Mouse (Mus musculus) hindbrain, embryonic 13.5 days (tissue): ENCODE data around the gene Dlg5. TPM values are rescaled to one million over a fixed set of nuclear protein-coding genes. Genes with fewer than 3 reads are reported as not detected.

Source experiments
- ATAC-seq: fragments of 200-750 bp; cut with Nextera tagmentation; 2 replicates; pipeline ENCODE4 v1.8.0; 2017; ENCODE audit warnings: moderate TSS enrichment; ENCODE audit not compliant: low FRiP score
- H3K27ac ChIP-seq: fragments of 300-500 bp; sonication (generic); 2 replicates; pipeline ENCODE4 v1.5.1; 2015; ENCODE audit warnings: inconsistent platforms, mild to moderate bottlenecking, moderate library complexity
- H3K27me3 ChIP-seq: fragments of 300-500 bp; sonication (generic); 2 replicates; pipeline ENCODE4 v1.6.1; 2015; ENCODE audit warnings: mild to moderate bottlenecking, inconsistent platforms
- H3K36me3 ChIP-seq: fragments of 300-500 bp; sonication (generic); 2 replicates; pipeline ENCODE4 v1.6.1; 2015; ENCODE audit warnings: mild to moderate bottlenecking, inconsistent platforms
- H3K4me1 ChIP-seq: fragments of 300-500 bp; sonication (generic); replicated peaks from 2 replicates; pipeline ENCODE4 v1.6.1; 2015; ENCODE audit warnings: inconsistent platforms
- H3K4me2 ChIP-seq: fragments of 300-500 bp; sonication (generic); 2 replicates; pipeline ENCODE4 v1.6.1; 2015; ENCODE audit warnings: inconsistent platforms, mild to moderate bottlenecking, moderate library complexity
- H3K4me3 ChIP-seq: fragments of 300-500 bp; sonication (generic); 2 replicates; pipeline ENCODE4 v1.5.1; 2015; ENCODE audit warnings: mild to moderate bottlenecking, inconsistent platforms
- H3K9ac ChIP-seq: fragments of 300-500 bp; sonication (generic); 2 replicates; pipeline ENCODE4 v1.6.1; 2015; ENCODE audit warnings: mild to moderate bottlenecking, inconsistent platforms
- H3K9me3 ChIP-seq: fragments of 300-500 bp; sonication (generic); 2 replicates; pipeline ENCODE4 v1.6.1; 2016; ENCODE audit warnings: inconsistent platforms
- WGBS: fragments of 180-500 bp; shearing (Covaris S2); methylation state at CpG from one replicate; pipeline ENCODE4 v1.1.7; 2015; 5-methylcytosine and 5-hydroxymethylcytosine counted together
- polyA plus RNA-seq: library from polyadenylated mRNA; unstranded; fragments of >200 nt; fragmentation: Nextera tagmentation; extraction: Ambion mirVana; gene quantifications from 2 replicates; pipeline ENCODE4 v1.2.1, GENCODE M21; 2015

Dlg5 gene
- polyA plus RNA-seq, 1 experiment from 2014 or later = 18.7 TPM

GRCm38 (mm10) chr14:24227015-24227414, 18.7 kb downstream of the Dlg5 start:
- no peaks in the 10 kb centered on the region for H3K36me3 ChIP-seq
- WGBS = 91% methylated on average over 8 of the region's 8 CpGs
- no peak for ATAC-seq
- no peaks in the 10 kb centered on the region for H3K27me3 ChIP-seq
- no peak overlapping the region for H3K9ac ChIP-seq
- H3K4me3 ChIP-seq = no peak overlapping the region
- H3K27ac ChIP-seq = no peak overlapping the region
- no peak overlapping the region for H3K4me2 ChIP-seq
- H3K4me1 ChIP-seq = peaks cover 19% of the 10 kb centered on the region
- H3K9me3 ChIP-seq = no peaks in the 10 kb centered on the region

GRCm38 (mm10) chr14:24226344-24226743, 19.4 kb downstream of the Dlg5 start:
- Histone ChIP-seq H3K4me1 (peaks cover 19% of the 10 kb centered on the region), H3K4me3 (no peak overlapping the region), H3K27ac (no peak overlapping the region), H3K36me3 (no peaks in the 10 kb centered on the region), H3K9ac (no peak overlapping the region), H3K27me3 (no peaks in the 10 kb centered on the region), H3K9me3 (no peaks in the 10 kb centered on the region), H3K4me2 (no peak overlapping the region)
- WGBS = 89% methylated on average over 2 of the region's 2 CpGs
- ATAC-seq = no peak

GRCm38 (mm10) chr14:24222759-24223158, 23.0 kb downstream of the Dlg5 start:
- Histone ChIP-seq H3K9ac (no peak overlapping the region), H3K36me3 (no peaks in the 10 kb centered on the region), H3K4me1 (peaks cover 33% of the 10 kb centered on the region), H3K9me3 (no peaks in the 10 kb centered on the region), H3K27me3 (no peaks in the 10 kb centered on the region), H3K4me2 (no peak overlapping the region), H3K4me3 (no peak overlapping the region), H3K27ac (no peak overlapping the region)
- ATAC-seq = no peak
- WGBS = 33% methylated on average over 3 of the region's 3 CpGs

- 81% methylated on average over 3 of the region's 3 CpGs for WGBS
- no peak overlapping the region for H3K9ac ChIP-seq
- no peak overlapping the region for H3K4me3 ChIP-seq
Observed at GRCm38 (mm10) chr14:24222273-24222672, 23.4 kb downstream of the Dlg5 start.

GRCm38 (mm10) chr14:24217362-24217722, 28.4 kb downstream of the Dlg5 start:
- Histone ChIP-seq H3K36me3 (no peaks in the 10 kb centered on the region), H3K9ac (no peak overlapping the region), H3K4me2 (no peak overlapping the region), H3K27me3 (no peaks in the 10 kb centered on the region), H3K4me3 (no peak overlapping the region), H3K9me3 (no peaks in the 10 kb centered on the region), H3K27ac (0 out of 2 replicates have a peak overlapping the region, but pooled peaks have one; percentile 13), H3K4me1 (peaks cover 71% of the 10 kb centered on the region)
- ATAC-seq = no peak
- WGBS = 66% methylated on average over 8 of the region's 8 CpGs

More at GRCm38 (mm10) chr14:24222273-24222672, 23.4 kb downstream of the Dlg5 start:
- no peaks in the 10 kb centered on the region for H3K36me3 ChIP-seq
- H3K27ac ChIP-seq = no peak overlapping the region
- ATAC-seq = no peak
- H3K4me1 ChIP-seq = peaks cover 38% of the 10 kb centered on the region
- H3K9me3 ChIP-seq = no peaks in the 10 kb centered on the region
- no peak overlapping the region for H3K4me2 ChIP-seq
- H3K27me3 ChIP-seq = no peaks in the 10 kb centered on the region

GRCm38 (mm10) chr14:24216678-24217361, 28.9 kb downstream of the Dlg5 start:
- ATAC-seq = no peak
- no peak overlapping the region for H3K4me3 ChIP-seq
- peak overlapping the region; percentile 13; the same call in 1 of the 2 replicates for H3K27ac ChIP-seq
- peaks cover 74% of the 10 kb centered on the region for H3K4me1 ChIP-seq
- WGBS = 58% methylated on average over 11 of the region's 11 CpGs
- H3K4me2 ChIP-seq = no peak overlapping the region
- H3K9me3 ChIP-seq = no peaks in the 10 kb centered on the region
- H3K9ac ChIP-seq = no peak overlapping the region
- no peaks in the 10 kb centered on the region for H3K36me3 ChIP-seq
- H3K27me3 ChIP-seq = no peaks in the 10 kb centered on the region

GRCm38 (mm10) chr14:24216064-24216463, 29.7 kb downstream of the Dlg5 start:
- no peak overlapping the region for H3K4me3 ChIP-seq
- peaks cover 76% of the 10 kb centered on the region for H3K4me1 ChIP-seq
- H3K9ac ChIP-seq = no peak overlapping the region
- no peak for ATAC-seq
- H3K27ac ChIP-seq = no peak overlapping the region
- no peaks in the 10 kb centered on the region for H3K27me3 ChIP-seq
- H3K36me3 ChIP-seq = no peaks in the 10 kb centered on the region
- H3K9me3 ChIP-seq = no peaks in the 10 kb centered on the region
- H3K4me2 ChIP-seq = no peak overlapping the region
- WGBS = 54% methylated on average over 4 of the region's 4 CpGs

- WGBS = 49% methylated on average over 9 of the region's 9 CpGs
- no peak overlapping the region for H3K4me2 ChIP-seq
Observed at GRCm38 (mm10) chr14:24214436-24214835, 31.3 kb downstream of the Dlg5 start.

GRCm38 (mm10) chr14:24213336-24213735, 32.4 kb downstream of the Dlg5 start:
- H3K36me3 ChIP-seq = no peaks in the 10 kb centered on the region
- H3K9me3 ChIP-seq = no peaks in the 10 kb centered on the region
- no peak for ATAC-seq
- H3K4me1 ChIP-seq = peaks cover 63% of the 10 kb centered on the region
- no peak overlapping the region for H3K4me2 ChIP-seq
- H3K27me3 ChIP-seq = no peaks in the 10 kb centered on the region
- peak overlapping the region; percentile 81 for H3K27ac ChIP-seq
- no peak overlapping the region for H3K9ac ChIP-seq
- no peak overlapping the region for H3K4me3 ChIP-seq
- 76% methylated on average over 2 of the region's 2 CpGs for WGBS

More at GRCm38 (mm10) chr14:24214436-24214835, 31.3 kb downstream of the Dlg5 start:
- Histone ChIP-seq H3K36me3 (no peaks in the 10 kb centered on the region), H3K9me3 (no peaks in the 10 kb centered on the region), H3K27ac (peak overlapping the region; percentile 81), H3K4me1 (peaks cover 71% of the 10 kb centered on the region), H3K9ac (peak overlapping the region; percentile 51; the same call in 1 of the 2 replicates), H3K4me3 (no peak overlapping the region), H3K27me3 (no peaks in the 10 kb centered on the region)
- no peak for ATAC-seq

- Histone ChIP-seq H3K27ac (peak overlapping the region; percentile 81; the same call in 1 of the 2 replicates), H3K4me1 (peaks cover 67% of the 10 kb centered on the region), H3K27me3 (no peaks in the 10 kb centered on the region), H3K9me3 (no peaks in the 10 kb centered on the region), H3K9ac (no peak overlapping the region), H3K4me2 (no peak overlapping the region), H3K36me3 (no peaks in the 10 kb centered on the region), H3K4me3 (no peak overlapping the region)
- 58% methylated on average over 5 of the region's 5 CpGs for WGBS
- no peak for ATAC-seq
Observed at GRCm38 (mm10) chr14:24212861-24213260, 32.9 kb downstream of the Dlg5 start.

- no peaks in the 10 kb centered on the region for H3K9me3 ChIP-seq
- H3K9ac ChIP-seq = peak overlapping the region; percentile 6; the same call in 1 of the 2 replicates
- H3K4me2 ChIP-seq = no peak overlapping the region
- peak overlapping the region; percentile 55 for H3K27ac ChIP-seq
- 73% methylated on average over 13 of the region's 13 CpGs for WGBS
- H3K4me1 ChIP-seq = peaks cover 60% of the 10 kb centered on the region
- H3K4me3 ChIP-seq = no peak overlapping the region
- no peaks in the 10 kb centered on the region for H3K27me3 ChIP-seq
- no peak for ATAC-seq
- no peaks in the 10 kb centered on the region for H3K36me3 ChIP-seq
Observed at GRCm38 (mm10) chr14:24207360-24207752, 38.4 kb downstream of the Dlg5 start.

- Histone ChIP-seq H3K36me3 (0 out of 2 replicates have a peak, but pooled peaks cover under 1% of the 10 kb centered on the region), H3K4me2 (no peak overlapping the region), H3K4me3 (no peak overlapping the region), H3K27me3 (no peaks in the 10 kb centered on the region), H3K27ac (peak overlapping the region; percentile 55), H3K4me1 (peaks cover 55% of the 10 kb centered on the region), H3K9ac (peak overlapping the region; percentile 6; the same call in 1 of the 2 replicates), H3K9me3 (no peaks in the 10 kb centered on the region)
- no peak for ATAC-seq
- 77% methylated on average over 12 of the region's 12 CpGs for WGBS
Observed at GRCm38 (mm10) chr14:24206736-24207359, 38.9 kb downstream of the Dlg5 start.
